Mouse (Mus musculus): Measurements from ENCODE around the gene Sipa1l3.

GRCm38 (mm10) chr7:29395179-29395578 is 123.3 kb downstream of the Sipa1l3 start:
- TF ChIP-seq CTCF (IDR thresholded peaks at IDR 0.05) (no peak), POLR2A (IDR thresholded peaks at IDR 0.05; ENCODE audit: insufficient read depth, low read depth, low read length) (no peak)

Data from heart, adult 2 months (tissue).